Mouse (Mus musculus) liver, embryonic 14.5 days (tissue): Measurements from ENCODE around the gene Heatr6.

ENCODE experiments used
- CTCF ChIP-seq: IDR thresholded peaks from 2 replicates; pipeline ENCODE4 v1.5.1; 2016; ENCODE audit warnings: antibody characterized with exemption, low read depth, control low read depth
- EP300 ChIP-seq: IDR thresholded peaks from 2 replicates; pipeline ENCODE4 v1.6.1; 2016; ENCODE audit warnings: antibody characterized with exemption, low read depth

- TF ChIP-seq CTCF = no peak
- TF ChIP-seq EP300 = no peak
Observed at GRCm38 (mm10) chr11:83817048-83817447, 63.6 kb downstream of the Heatr6 start.
